Mouse (Mus musculus): ENCODE results near the gene Cabp4. TPM values are rescaled to one million over a fixed set of nuclear protein-coding genes. Genes with fewer than 3 reads are reported as not detected.

Cabp4 gene
- 0.06 and 0.09 TPM in 2 replicates for polyA plus RNA-seq (2014; fragmentation: Nextera tagmentation; extraction: Ambion mirVana)

- Histone ChIP-seq H3K4me3 (ENCODE audit: low read length) (no peak within 1 kb of the TSS), H3K27me3 (ENCODE audit: control insufficient read depth, insufficient read depth, low read length) (no peaks in the 10 kb centered on the region), H3K36me3 (ENCODE audit: control insufficient read depth, insufficient read depth, low read length) (no peaks in the 10 kb centered on the region), H3K4me2 (replicated peaks; ENCODE audit: low read depth, low read length) (no peak within 1 kb of the TSS), H3K27ac (ENCODE audit: low read depth, low read length) (no peak within 1 kb of the TSS), H3K4me1 (ENCODE audit: control insufficient read depth, insufficient read depth, low read length) (peaks cover 6% of the 10 kb centered on the region), H3K9ac (ENCODE audit: low read depth, low read length) (no peak within 1 kb of the TSS), H3K9me3 (ENCODE audit: control insufficient read depth, low read length) (no peaks in the 10 kb centered on the region)
- 78% methylated on average over 7 of the region's 7 CpGs for WGBS
- no peak for ATAC-seq (ENCODE audit: low FRiP score, low TSS enrichment)
Observed at GRCm38 (mm10) chr19:4143759-4144268, at the start of gene Cabp4. Gene Cabp4, minus strand, starts transcription at chr19:4144033.

- no peaks in the 10 kb centered on the region for H3K27me3 ChIP-seq (ENCODE audit: control insufficient read depth, insufficient read depth, low read length)
- H3K4me2 ChIP-seq (replicated peaks; ENCODE audit: low read depth, low read length), result peak overlapping the region; percentile 93
- H3K36me3 ChIP-seq (ENCODE audit: control insufficient read depth, insufficient read depth, low read length), result peaks cover 52% of the 10 kb centered on the region
- peaks cover 29% of the 10 kb centered on the region for H3K4me1 ChIP-seq (ENCODE audit: control insufficient read depth, insufficient read depth, low read length)
- WGBS, result 69% methylated on average over 6 of the region's 6 CpGs
- peak overlapping the region; percentile 98; the same call in 1 of the 2 replicates for H3K27ac ChIP-seq (ENCODE audit: low read depth, low read length)
- no peaks in the 10 kb centered on the region for H3K9me3 ChIP-seq (ENCODE audit: control insufficient read depth, low read length)
- H3K4me3 ChIP-seq (ENCODE audit: low read length), result peak overlapping the region; percentile 97
- peak overlapping the region; percentile 97 for H3K9ac ChIP-seq (ENCODE audit: low read depth, low read length)
- no peak for ATAC-seq (ENCODE audit: low FRiP score, low TSS enrichment)
Observed at GRCm38 (mm10) chr19:4193129-4193528, 49.3 kb upstream of the Cabp4 start.

GRCm38 (mm10) chr19:4192251-4192985 is 48.6 kb upstream of the Cabp4 start:
- Histone ChIP-seq H3K4me1 (ENCODE audit: control insufficient read depth, insufficient read depth, low read length) (peaks cover 29% of the 10 kb centered on the region), H3K4me2 (replicated peaks; ENCODE audit: low read depth, low read length) (peak overlapping the region; percentile 93), H3K36me3 (ENCODE audit: control insufficient read depth, insufficient read depth, low read length) (peaks cover 45% of the 10 kb centered on the region), H3K4me3 (ENCODE audit: low read length) (peak overlapping the region; percentile 97), H3K9ac (ENCODE audit: low read depth, low read length) (peak overlapping the region; percentile 97), H3K27ac (ENCODE audit: low read depth, low read length) (peak overlapping the region; percentile 98), H3K9me3 (ENCODE audit: control insufficient read depth, low read length) (no peaks in the 10 kb centered on the region), H3K27me3 (ENCODE audit: control insufficient read depth, insufficient read depth, low read length) (no peaks in the 10 kb centered on the region)
- 1% methylated on average over 41 of the region's 52 CpGs for WGBS
- ATAC-seq (ENCODE audit: low FRiP score, low TSS enrichment), result no peak; the same call in none of the 2 replicates

- peak within 1 kb of the TSS; percentile 98 for H3K27ac ChIP-seq (ENCODE audit: low read depth, low read length)
- peak within 1 kb of the TSS; percentile 97 for H3K9ac ChIP-seq (ENCODE audit: low read depth, low read length)
- H3K4me1 ChIP-seq (ENCODE audit: control insufficient read depth, insufficient read depth, low read length), result peaks cover 29% of the 10 kb centered on the region
- H3K4me3 ChIP-seq (ENCODE audit: low read length), result peak within 1 kb of the TSS; percentile 97
- H3K4me2 ChIP-seq (replicated peaks; ENCODE audit: low read depth, low read length), result peak within 1 kb of the TSS; percentile 93
- no peaks in the 10 kb centered on the region for H3K9me3 ChIP-seq (ENCODE audit: control insufficient read depth, low read length)
- WGBS, result 4% methylated on average over 41 of the region's 47 CpGs
- peak; percentile 93 for ATAC-seq (ENCODE audit: low FRiP score, low TSS enrichment)
- H3K36me3 ChIP-seq (ENCODE audit: control insufficient read depth, insufficient read depth, low read length), result peaks cover 37% of the 10 kb centered on the region
- H3K27me3 ChIP-seq (ENCODE audit: control insufficient read depth, insufficient read depth, low read length), result no peaks in the 10 kb centered on the region
Observed at GRCm38 (mm10) chr19:4191528-4192250, 47.9 kb upstream of the Cabp4 start, which contains the start of gene Ppp1ca. Gene Ppp1ca, plus strand, starts transcription at chr19:4192065.

- 34% methylated on average over 4 of the region's 4 CpGs for WGBS
- H3K27ac ChIP-seq (ENCODE audit: low read depth, low read length), result peak within 1 kb of the TSS; percentile 98
- H3K36me3 ChIP-seq (ENCODE audit: control insufficient read depth, insufficient read depth, low read length), result peaks cover 30% of the 10 kb centered on the region
- H3K27me3 ChIP-seq (ENCODE audit: control insufficient read depth, insufficient read depth, low read length), result no peaks in the 10 kb centered on the region
- peak within 1 kb of the TSS; percentile 97 for H3K9ac ChIP-seq (ENCODE audit: low read depth, low read length)
- H3K9me3 ChIP-seq (ENCODE audit: control insufficient read depth, low read length), result no peaks in the 10 kb centered on the region
- H3K4me3 ChIP-seq (ENCODE audit: low read length), result peak within 1 kb of the TSS; percentile 97
- peaks cover 22% of the 10 kb centered on the region for H3K4me1 ChIP-seq (ENCODE audit: control insufficient read depth, insufficient read depth, low read length)
- no peak for ATAC-seq (ENCODE audit: low FRiP score, low TSS enrichment)
- peak within 1 kb of the TSS; percentile 93 for H3K4me2 ChIP-seq (replicated peaks; ENCODE audit: low read depth, low read length)
Observed at GRCm38 (mm10) chr19:4190831-4191334, 47.0 kb upstream of the Cabp4 start, which contains the start of gene Tbc1d10c. Gene Tbc1d10c, minus strand, starts transcription at chr19:4191284.

GRCm38 (mm10) chr19:4189051-4189620 is 45.3 kb upstream of the Cabp4 start:
- Histone ChIP-seq H3K27me3 (ENCODE audit: control insufficient read depth, insufficient read depth, low read length) (no peaks in the 10 kb centered on the region), H3K9ac (ENCODE audit: low read depth, low read length) (no peak overlapping the region), H3K9me3 (ENCODE audit: control insufficient read depth, low read length) (no peaks in the 10 kb centered on the region), H3K4me2 (replicated peaks; ENCODE audit: low read depth, low read length) (no peak overlapping the region), H3K4me3 (ENCODE audit: low read length) (no peak overlapping the region), H3K36me3 (ENCODE audit: control insufficient read depth, insufficient read depth, low read length) (peaks cover 13% of the 10 kb centered on the region), H3K27ac (ENCODE audit: low read depth, low read length) (no peak overlapping the region), H3K4me1 (ENCODE audit: control insufficient read depth, insufficient read depth, low read length) (peaks cover 30% of the 10 kb centered on the region)
- WGBS, result 84% methylated on average over 12 of the region's 12 CpGs
- ATAC-seq (ENCODE audit: low FRiP score, low TSS enrichment), result no peak

- Histone ChIP-seq H3K36me3 (ENCODE audit: control insufficient read depth, insufficient read depth, low read length) (no peaks in the 10 kb centered on the region), H3K27me3 (ENCODE audit: control insufficient read depth, insufficient read depth, low read length) (no peaks in the 10 kb centered on the region), H3K9me3 (ENCODE audit: control insufficient read depth, low read length) (no peaks in the 10 kb centered on the region), H3K4me1 (ENCODE audit: control insufficient read depth, insufficient read depth, low read length) (peaks cover 17% of the 10 kb centered on the region), H3K4me3 (ENCODE audit: low read length) (no peak overlapping the region), H3K27ac (ENCODE audit: low read depth, low read length) (no peak overlapping the region), H3K4me2 (replicated peaks; ENCODE audit: low read depth, low read length) (no peak overlapping the region), H3K9ac (ENCODE audit: low read depth, low read length) (no peak overlapping the region)
- 50% methylated on average over 3 of the region's 3 CpGs for WGBS
- no peak for ATAC-seq (ENCODE audit: low FRiP score, low TSS enrichment)
Observed at GRCm38 (mm10) chr19:4187303-4187702, 43.5 kb upstream of the Cabp4 start.

- Histone ChIP-seq H3K9me3 (ENCODE audit: control insufficient read depth, low read length) (no peaks in the 10 kb centered on the region), H3K36me3 (ENCODE audit: control insufficient read depth, insufficient read depth, low read length) (no peaks in the 10 kb centered on the region), H3K9ac (ENCODE audit: low read depth, low read length) (no peak overlapping the region), H3K4me2 (replicated peaks; ENCODE audit: low read depth, low read length) (no peak overlapping the region), H3K27ac (ENCODE audit: low read depth, low read length) (peak overlapping the region; percentile 42; the same call in 1 of the 2 replicates), H3K4me1 (ENCODE audit: control insufficient read depth, insufficient read depth, low read length) (peaks cover 12% of the 10 kb centered on the region), H3K27me3 (ENCODE audit: control insufficient read depth, insufficient read depth, low read length) (no peaks in the 10 kb centered on the region), H3K4me3 (ENCODE audit: low read length) (no peak overlapping the region)
- 45% methylated on average over 15 of the region's 15 CpGs for WGBS
- ATAC-seq (ENCODE audit: low FRiP score, low TSS enrichment), result peak; percentile 50; the same call in 1 of the 2 replicates
Observed at GRCm38 (mm10) chr19:4184976-4185975, 41.4 kb upstream of the Cabp4 start.

Data from kidney, embryonic 14.5 days (tissue).